Comparison of ENCODE assay signal across 20 mouse cellular contexts in the genomic region with DNA sequence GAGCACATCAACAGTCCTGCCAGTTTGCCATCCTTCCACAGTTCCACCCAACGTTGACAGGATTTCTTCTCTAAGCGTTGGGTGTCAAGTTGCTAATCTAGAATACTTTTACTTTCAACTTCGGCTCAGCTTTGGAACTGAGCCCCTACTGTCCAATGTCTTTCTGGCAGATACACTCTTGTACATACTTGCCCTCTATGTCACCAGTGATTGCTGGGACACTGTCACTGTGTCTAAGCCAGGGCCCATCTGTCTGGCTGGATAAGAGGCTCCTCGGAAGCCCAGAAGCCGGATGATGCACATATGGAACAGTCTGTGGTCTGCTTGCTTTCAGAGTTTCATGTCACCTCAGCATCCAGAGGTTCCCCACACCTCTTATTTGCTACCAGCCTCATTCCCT. TPM values are rescaled to one million over a fixed set of nuclear protein-coding genes. Genes with fewer than 3 reads are reported as not detected.
"Had no signal": no experiment of that assay in that cellular context is flagged by ENCODE, and none has a peak within 500 bp of the region (broad histone marks: within the 10 kb centered on the region; RNA-seq: fewer than 3 reads in every experiment).

No protein-coding gene starts in this region.

RNA-seq across cellular contexts. Expression of a gene that starts 51.4 kb away (rescaled TPM):
- total RNA-seq: left cerebral cortex, postnatal 4 days; megakaryocyte progenitor cell, adult 5-6 weeks; megakaryocyte, adult 5-6 weeks; megakaryocyte-erythroid progenitor cell, adult 5-6 weeks had no signal
- polyA plus RNA-seq: limb, embryonic 10.5 days; limb, embryonic 12.5 days; limb, embryonic 15.5 days; liver, embryonic 12.5 days; liver, embryonic 13.5 days; liver, embryonic 15.5 days; liver, embryonic 16.5 days; liver, postnatal 0 days; lung, embryonic 14.5 days; lung, embryonic 16.5 days; macrophage; midbrain, embryonic 11.5 days; midbrain, embryonic 12.5 days; midbrain, embryonic 14.5 days; midbrain, embryonic 16.5 days; myocyte had no signal
